In genomic region chr7:30286701-30287410, GRCm38 (mm10) we compare ENCODE assay signal across 14 mouse cellular contexts. TPM values are rescaled to one million over a fixed set of nuclear protein-coding genes. Genes with fewer than 3 reads are reported as not detected.
DNase-seq lines count a peak whose midpoint lies in the region; ATAC-seq lines count a peak whose summit lies in the region.
"Had no signal": no experiment of that assay in that cellular context is flagged by ENCODE, and none has a peak within 500 bp of the region (broad histone marks: within the 10 kb centered on the region; RNA-seq: fewer than 3 reads in every experiment).

No protein-coding gene starts in this region.

- H3K9ac ChIP-seq in kidney, embryonic 14.5 days (ENCODE audit: low read depth, low read length): no peak overlapping the region
- no peak overlapping the region for H3K9ac ChIP-seq in forebrain, embryonic 13.5 days
- H3K9ac ChIP-seq: embryonic facial prominence, embryonic 13.5 days; forebrain, postnatal 0 days; heart, embryonic 13.5 days; liver, postnatal 0 days had no signal

- no peak overlapping the region for H3K27ac ChIP-seq in kidney, embryonic 14.5 days (ENCODE audit: low read depth, low read length)
- no peak overlapping the region for H3K27ac ChIP-seq in forebrain, embryonic 13.5 days
- H3K27ac ChIP-seq: embryonic facial prominence, embryonic 13.5 days; heart, embryonic 13.5 days; layer of hippocampus, adult 2 months; stomach, postnatal 0 days had no signal

- 70% methylated on average over 8 of the region's 8 CpGs for WGBS in kidney, embryonic 14.5 days
- 62% methylated on average over 8 of the region's 8 CpGs for WGBS in forebrain, embryonic 13.5 days

- DNase-seq in adrenal gland, adult 2 months: peak; percentile 35
- DNase-seq in adrenal gland, postnatal 4 days (ENCODE audit: low spot score in 2 of 2): no peak
- DNase-seq in kidney, postnatal 10 days: peak; percentile 58
- peak; percentile 65 for DNase-seq in ES-CJ7 (ENCODE audit: low read depth, low spot score)
- peak; percentile 90 to 92 for DNase-seq in cerebellum, adult 18-20 months
- no peak for DNase-seq in testis, postnatal 10 days (ENCODE audit: low spot score)
- DNase-seq: forebrain, postnatal 0 days; liver, postnatal 0 days had no signal

- no peak overlapping the region for H3K4me2 ChIP-seq in kidney, embryonic 14.5 days (replicated peaks; ENCODE audit: low read depth, low read length)
- no peak overlapping the region for H3K4me2 ChIP-seq in forebrain, embryonic 13.5 days
- H3K4me2 ChIP-seq: embryonic facial prominence, embryonic 13.5 days; heart, embryonic 13.5 days had no signal

- H3K4me3 ChIP-seq in kidney, embryonic 14.5 days (ENCODE audit: low read length): no peak overlapping the region
- no peak overlapping the region for H3K4me3 ChIP-seq in forebrain, embryonic 13.5 days
- H3K4me3 ChIP-seq: embryonic facial prominence, embryonic 13.5 days; heart, embryonic 13.5 days; layer of hippocampus, adult 2 months had no signal

- no peaks in the 10 kb centered on the region for H3K36me3 ChIP-seq in kidney, embryonic 14.5 days (ENCODE audit: control insufficient read depth, insufficient read depth, low read length)
- H3K36me3 ChIP-seq in forebrain, embryonic 13.5 days (ENCODE audit: poor library complexity, severe bottlenecking): no peaks in the 10 kb centered on the region
- H3K36me3 ChIP-seq: embryonic facial prominence, embryonic 13.5 days; heart, embryonic 13.5 days had no signal

- no peaks in the 10 kb centered on the region for H3K27me3 ChIP-seq in kidney, embryonic 14.5 days (ENCODE audit: control insufficient read depth, insufficient read depth, low read length)
- H3K27me3 ChIP-seq in forebrain, embryonic 13.5 days: 0 out of 2 replicates have a peak, but pooled peaks cover 2% of the 10 kb centered on the region

- H3K4me1 ChIP-seq in kidney, embryonic 14.5 days (ENCODE audit: control insufficient read depth, insufficient read depth, low read length): peaks cover 8% of the 10 kb centered on the region
- peaks cover 9% of the 10 kb centered on the region; the same call in 1 of the 2 replicates for H3K4me1 ChIP-seq in forebrain, embryonic 13.5 days

- no peak for ATAC-seq in kidney, embryonic 14.5 days (ENCODE audit: low FRiP score, low TSS enrichment)
- ATAC-seq in forebrain, embryonic 13.5 days: no peak
- ATAC-seq: forebrain, postnatal 0 days; liver, postnatal 0 days had no signal

- no peaks in the 10 kb centered on the region for H3K9me3 ChIP-seq in kidney, embryonic 14.5 days (ENCODE audit: control insufficient read depth, low read length)
- no peaks in the 10 kb centered on the region for H3K9me3 ChIP-seq in forebrain, embryonic 13.5 days (replicated peaks)
- H3K9me3 ChIP-seq: embryonic facial prominence, embryonic 13.5 days; heart, embryonic 13.5 days had no signal

RNA-seq across cellular contexts. Expression of gene Clip3, which starts 4.7 kb away (rescaled TPM):
- total RNA-seq in adrenal gland, adult 2 months (2021): 10 to 100 TPM; 27.9 to 28.7 TPM
- polyA plus RNA-seq in adrenal gland, adult 2 months (2012; rRNA removed): 10.2 and 17.3 TPM in 2 replicates
- 10 to 100 TPM; 50.8 to 59.8 TPM for total RNA-seq in adrenal gland, postnatal 4 days (2021)
- polyA plus RNA-seq in kidney, embryonic 14.5 days (2014; fragmentation: Nextera tagmentation; extraction: Ambion mirVana): 30.7 and 51.1 TPM in 2 replicates
- 88.8 and 91.4 TPM in 2 replicates for polyA plus RNA-seq in forebrain, embryonic 13.5 days (2015; fragmentation: Nextera tagmentation; extraction: Ambion mirVana)

RNA-seq across cellular contexts. Expression of gene Wdr62, which starts 6.6 kb away (rescaled TPM):
- total RNA-seq in adrenal gland, adult 2 months (2021): 1 to 10 TPM; 4.8 to 6.1 TPM
- polyA plus RNA-seq in adrenal gland, adult 2 months (2012; rRNA removed): 16.3 and 17.6 TPM in 2 replicates
- total RNA-seq in adrenal gland, postnatal 4 days (2021): 10 to 100 TPM; 12.1 to 13.5 TPM
- 7.8 and 11.1 TPM in 2 replicates for polyA plus RNA-seq in kidney, embryonic 14.5 days (2014; fragmentation: Nextera tagmentation; extraction: Ambion mirVana)
- polyA plus RNA-seq in forebrain, embryonic 13.5 days (2015; fragmentation: Nextera tagmentation; extraction: Ambion mirVana): 11.6 and 13.2 TPM in 2 replicates

RNA-seq across cellular contexts. Expression of gene Thap8, which starts 7.0 kb away (rescaled TPM):
- total RNA-seq in adrenal gland, adult 2 months (2021): not detected
- polyA plus RNA-seq in adrenal gland, adult 2 months (2012; rRNA removed): 0.51 and 0.62 TPM in 2 replicates
- total RNA-seq in adrenal gland, postnatal 4 days (2021): under 1 TPM; 0.54 to 0.70 TPM
- polyA plus RNA-seq in kidney, embryonic 14.5 days (2014; fragmentation: Nextera tagmentation; extraction: Ambion mirVana): 0.22 and 0.43 TPM in 2 replicates
- 0.21 and 0.68 TPM in 2 replicates for polyA plus RNA-seq in forebrain, embryonic 13.5 days (2015; fragmentation: Nextera tagmentation; extraction: Ambion mirVana)

RNA-seq across cellular contexts. Expression of gene Alkbh6, which starts 21.7 kb away (rescaled TPM):
- 10 to 100 TPM; 57.8 to 73.6 TPM for total RNA-seq in adrenal gland, adult 2 months (2021)
- 276 and 312 TPM in 2 replicates for polyA plus RNA-seq in adrenal gland, adult 2 months (2012; rRNA removed)
- 10 to 100 TPM; 58.1 to 59.4 TPM for total RNA-seq in adrenal gland, postnatal 4 days (2021)
- 85.5 and 112 TPM in 2 replicates for polyA plus RNA-seq in kidney, embryonic 14.5 days (2014; fragmentation: Nextera tagmentation; extraction: Ambion mirVana)
- polyA plus RNA-seq in forebrain, embryonic 13.5 days (2015; fragmentation: Nextera tagmentation; extraction: Ambion mirVana): 101 and 102 TPM in 2 replicates

RNA-seq across cellular contexts. Expression of gene Syne4, which starts 27.8 kb away (rescaled TPM):
- total RNA-seq in adrenal gland, adult 2 months (2021): 10 to 100 TPM; 18.8 to 34.5 TPM
- polyA plus RNA-seq in adrenal gland, adult 2 months (2012; rRNA removed): 51.8 and 59.1 TPM in 2 replicates
- 10 to 100 TPM; 40.1 to 60.6 TPM for total RNA-seq in adrenal gland, postnatal 4 days (2021)
- polyA plus RNA-seq in kidney, embryonic 14.5 days (2014; fragmentation: Nextera tagmentation; extraction: Ambion mirVana): 43.5 and 72.9 TPM in 2 replicates
- 9.2 and 12.7 TPM in 2 replicates for polyA plus RNA-seq in forebrain, embryonic 13.5 days (2015; fragmentation: Nextera tagmentation; extraction: Ambion mirVana)

Comparison
In these comparisons a context has a peak if more than half of its experiments do, and no peak if none do; other contexts are left out.
1. DNase-seq: peak in adrenal gland, adult 2 months (single experiment), kidney, postnatal 10 days (single experiment), ES-CJ7 (single experiment) and cerebellum, adult 18-20 months (2 of 2); none in adrenal gland, postnatal 4 days (0 of 2) and testis, postnatal 10 days (single experiment).